Mouse (Mus musculus) lung, embryonic 16.5 days (tissue): ENCODE measurements around the gene Ccnl1. TPM values are rescaled to one million over a fixed set of nuclear protein-coding genes. Genes with fewer than 3 reads are reported as not detected.

Experiments
- ATAC-seq: fragments of 200-750 bp; cut with Nextera tagmentation; 2 replicates; pipeline ENCODE4 v1.8.0; 2017; ENCODE audit warnings: low read depth, mild to moderate bottlenecking, moderate library complexity
- H3K27ac ChIP-seq: fragments of 300-500 bp; sonication (generic); 2 replicates; pipeline ENCODE4 v1.5.1; 2014; ENCODE audit warnings: mild to moderate bottlenecking, control low read depth, low read length
- H3K27me3 ChIP-seq: fragments of 300-500 bp; sonication (generic); 2 replicates; pipeline ENCODE4 v1.6.1; 2014; ENCODE audit warnings: low read depth, low read length, mixed read lengths; ENCODE audit not compliant: control insufficient read depth, insufficient read depth
- H3K36me3 ChIP-seq: fragments of 300-500 bp; sonication (generic); 2 replicates; pipeline ENCODE4 v1.6.1; 2014; ENCODE audit warnings: low read length; ENCODE audit not compliant: control insufficient read depth, insufficient read depth
- H3K4me1 ChIP-seq: fragments of 300-500 bp; sonication (generic); replicated peaks from 2 replicates; pipeline ENCODE4 v1.6.1; 2014; ENCODE audit warnings: low read length, mixed read lengths; ENCODE audit not compliant: control insufficient read depth, insufficient read depth
- H3K4me2 ChIP-seq: fragments of 300-500 bp; sonication (generic); 2 replicates; pipeline ENCODE4 v1.6.1; 2014; ENCODE audit warnings: low read depth, low read length, control low read depth
- H3K4me3 ChIP-seq: fragments of 300-500 bp; sonication (generic); 2 replicates; pipeline ENCODE4 v1.5.1; 2014; ENCODE audit warnings: mild to moderate bottlenecking, low read length, control low read depth
- H3K9ac ChIP-seq: fragments of 300-500 bp; sonication (generic); 2 replicates; pipeline ENCODE4 v1.6.1; 2014; ENCODE audit warnings: low read length, control low read depth
- H3K9me3 ChIP-seq: fragments of 300-500 bp; sonication (generic); 2 replicates; pipeline ENCODE4 v1.6.1; 2016; ENCODE audit warnings: low read length; ENCODE audit not compliant: control insufficient read depth
- WGBS: fragments of 180-500 bp; shearing (Covaris S2); extraction: QIAGEN DNeasy Blood & Tissue Kit; methylation state at CpG from one replicate; pipeline ENCODE4 v1.1.7; 2014; 5-methylcytosine and 5-hydroxymethylcytosine counted together
- polyA plus RNA-seq: library from polyadenylated mRNA; unstranded; fragments of >200 nt; fragmentation: Nextera tagmentation; extraction: Ambion mirVana; gene quantifications from 2 replicates; pipeline ENCODE4 v1.2.1, GENCODE M21; 2015

Ccnl1 gene
- polyA plus RNA-seq, 1 experiment from 2014 or later = 114 TPM

DNA sequence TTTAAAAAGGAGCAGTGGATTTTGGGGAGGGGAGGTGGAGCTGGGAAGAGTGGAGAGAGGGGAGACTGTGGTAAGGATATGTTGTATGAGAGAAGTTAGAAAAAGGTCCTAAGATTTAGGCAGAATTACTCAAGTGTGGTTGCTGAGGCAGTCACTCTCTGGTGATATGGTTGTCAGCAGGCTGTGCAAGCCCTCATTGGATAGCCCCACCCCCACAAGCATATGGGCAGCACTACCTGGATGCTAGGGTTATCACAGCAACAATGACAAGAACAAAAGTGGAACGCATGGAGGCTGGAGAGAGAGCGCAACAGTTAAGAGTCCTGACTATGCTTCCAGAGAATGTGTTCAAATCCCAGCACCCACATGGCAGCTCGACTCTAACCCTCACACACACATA, 13.3 kb downstream of the Ccnl1 start:
- Histone ChIP-seq H3K4me2 (no peak overlapping the region), H3K36me3 (peaks cover 42% of the 10 kb centered on the region), H3K4me1 (no peaks in the 10 kb centered on the region), H3K9ac (no peak overlapping the region), H3K4me3 (no peak overlapping the region), H3K9me3 (no peaks in the 10 kb centered on the region), H3K27me3 (no peaks in the 10 kb centered on the region), H3K27ac (no peak overlapping the region)
- ATAC-seq = no peak
- 85% methylated on average over 3 of the region's 3 CpGs for WGBS

DNA sequence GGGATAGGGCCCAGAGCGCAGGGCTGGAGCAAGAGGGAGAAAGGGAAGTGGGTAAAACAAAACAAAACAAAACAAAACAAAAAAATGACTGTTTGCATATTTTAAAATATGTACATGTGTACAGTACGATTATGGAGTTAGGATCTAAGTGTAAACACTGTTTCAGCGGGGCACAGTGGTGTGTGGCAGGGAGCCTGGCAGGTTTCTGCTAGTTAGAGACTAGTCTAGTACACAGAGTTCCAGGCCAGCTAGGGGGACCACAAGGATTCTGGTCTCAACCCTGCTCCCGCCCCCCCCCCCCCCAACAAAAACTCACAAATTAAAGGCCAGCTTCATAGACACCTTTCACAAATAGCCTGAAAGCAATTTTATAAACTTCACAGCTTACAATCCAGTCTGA, 14.6 kb downstream of the Ccnl1 start:
- H3K27me3 ChIP-seq = no peaks in the 10 kb centered on the region
- peaks cover 37% of the 10 kb centered on the region for H3K36me3 ChIP-seq
- no peak for ATAC-seq
- H3K4me3 ChIP-seq = no peak overlapping the region
- no peak overlapping the region for H3K9ac ChIP-seq
- H3K4me2 ChIP-seq = no peak overlapping the region
- WGBS = 69% methylated on average over 4 of the region's 4 CpGs
- no peaks in the 10 kb centered on the region for H3K4me1 ChIP-seq
- H3K9me3 ChIP-seq = no peaks in the 10 kb centered on the region
- H3K27ac ChIP-seq = no peak overlapping the region

GRCm38 (mm10) chr3:65941052-65941451, 17.0 kb downstream of the Ccnl1 start:
- Histone ChIP-seq H3K9ac (no peak overlapping the region), H3K4me1 (no peaks in the 10 kb centered on the region), H3K27ac (no peak overlapping the region), H3K27me3 (no peaks in the 10 kb centered on the region), H3K4me3 (no peak overlapping the region), H3K9me3 (no peaks in the 10 kb centered on the region), H3K4me2 (no peak overlapping the region), H3K36me3 (peaks cover 15% of the 10 kb centered on the region)
- ATAC-seq = no peak
- 50% methylated on average over 1 of the region's 1 CpGs for WGBS

- no peaks in the 10 kb centered on the region for H3K9me3 ChIP-seq
- H3K36me3 ChIP-seq = no peaks in the 10 kb centered on the region
- 17% methylated on average over 3 of the region's 3 CpGs for WGBS
- H3K4me3 ChIP-seq = no peak overlapping the region
- H3K27me3 ChIP-seq = no peaks in the 10 kb centered on the region
- ATAC-seq = no peak
- H3K4me2 ChIP-seq = no peak overlapping the region
- H3K9ac ChIP-seq = no peak overlapping the region
- no peak overlapping the region for H3K27ac ChIP-seq
- no peaks in the 10 kb centered on the region for H3K4me1 ChIP-seq
These were observed 19.8 kb downstream of the Ccnl1 start for GRCm38 (mm10) chr3:65938211-65938610.

GRCm38 (mm10) chr3:65936384-65936783, 21.7 kb downstream of the Ccnl1 start:
- no peaks in the 10 kb centered on the region for H3K4me1 ChIP-seq
- H3K4me3 ChIP-seq = no peak overlapping the region

DNA sequence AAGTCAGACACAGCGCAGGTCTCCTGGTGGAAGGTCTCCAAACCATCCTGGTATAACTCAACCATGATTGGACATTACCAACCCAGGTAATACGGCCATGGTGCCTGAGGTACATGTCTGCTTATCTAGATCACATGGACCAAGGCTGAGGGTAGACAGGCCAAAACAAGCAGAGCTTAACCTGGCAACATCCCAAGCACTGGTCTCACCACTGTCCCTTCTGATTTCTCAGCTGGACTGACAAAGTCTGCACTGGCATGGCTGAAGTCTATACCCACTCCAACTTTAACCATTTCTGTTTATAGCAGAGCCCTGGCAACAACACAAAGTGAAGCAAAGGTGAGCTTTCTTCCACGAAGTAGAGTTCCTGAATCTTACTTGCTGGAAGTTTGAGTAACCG, 22.9 kb downstream of the Ccnl1 start:
- Histone ChIP-seq H3K27me3 (no peaks in the 10 kb centered on the region), H3K9me3 (no peaks in the 10 kb centered on the region), H3K36me3 (no peaks in the 10 kb centered on the region), H3K9ac (no peak overlapping the region), H3K4me1 (no peaks in the 10 kb centered on the region), H3K4me3 (no peak overlapping the region), H3K27ac (no peak overlapping the region), H3K4me2 (no peak overlapping the region)
- WGBS = 82% methylated on average over 4 of the region's 4 CpGs
- no peak for ATAC-seq

More at GRCm38 (mm10) chr3:65936384-65936783, 21.7 kb downstream of the Ccnl1 start:
- WGBS = 60% methylated on average over 12 of the region's 12 CpGs
- Histone ChIP-seq H3K9me3 (no peaks in the 10 kb centered on the region), H3K27me3 (no peaks in the 10 kb centered on the region), H3K36me3 (no peaks in the 10 kb centered on the region), H3K4me2 (no peak overlapping the region), H3K9ac (no peak overlapping the region), H3K27ac (no peak overlapping the region)
- no peak for ATAC-seq

GRCm38 (mm10) chr3:65933726-65934125, 24.3 kb downstream of the Ccnl1 start:
- Histone ChIP-seq H3K9me3 (no peaks in the 10 kb centered on the region), H3K4me1 (peaks cover 11% of the 10 kb centered on the region), H3K27ac (no peak overlapping the region), H3K36me3 (no peaks in the 10 kb centered on the region), H3K9ac (no peak overlapping the region), H3K4me3 (no peak overlapping the region), H3K27me3 (no peaks in the 10 kb centered on the region), H3K4me2 (no peak overlapping the region)
- WGBS = 62% methylated on average over 4 of the region's 4 CpGs
- ATAC-seq = no peak

DNA sequence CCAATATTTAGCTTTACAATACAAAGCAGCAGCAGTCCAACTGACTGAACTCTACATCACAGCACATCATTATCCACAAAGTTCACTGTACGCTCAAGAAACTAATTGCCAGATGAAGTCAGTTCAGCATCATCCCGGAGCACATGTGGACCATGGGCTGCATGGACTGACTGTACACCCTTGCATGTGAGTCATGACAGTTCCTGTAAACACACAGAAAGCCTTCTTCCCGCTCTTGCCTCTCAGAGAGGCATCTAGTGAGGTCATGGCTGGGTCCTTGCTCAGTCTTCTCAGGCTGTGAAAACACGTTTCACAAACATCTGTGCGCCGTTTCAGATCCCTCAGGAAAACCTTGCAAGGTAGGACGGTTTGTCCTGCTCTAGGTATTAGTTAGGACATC, 26.5 kb downstream of the Ccnl1 start:
- H3K36me3 ChIP-seq = no peaks in the 10 kb centered on the region
- H3K27me3 ChIP-seq = no peaks in the 10 kb centered on the region
- peaks cover 11% of the 10 kb centered on the region for H3K4me1 ChIP-seq
- no peak overlapping the region for H3K4me3 ChIP-seq
- WGBS = 69% methylated on average over 7 of the region's 7 CpGs
- H3K9me3 ChIP-seq = no peaks in the 10 kb centered on the region
- no peak overlapping the region for H3K9ac ChIP-seq
- no peak for ATAC-seq
- no peak overlapping the region for H3K27ac ChIP-seq
- no peak overlapping the region for H3K4me2 ChIP-seq

DNA sequence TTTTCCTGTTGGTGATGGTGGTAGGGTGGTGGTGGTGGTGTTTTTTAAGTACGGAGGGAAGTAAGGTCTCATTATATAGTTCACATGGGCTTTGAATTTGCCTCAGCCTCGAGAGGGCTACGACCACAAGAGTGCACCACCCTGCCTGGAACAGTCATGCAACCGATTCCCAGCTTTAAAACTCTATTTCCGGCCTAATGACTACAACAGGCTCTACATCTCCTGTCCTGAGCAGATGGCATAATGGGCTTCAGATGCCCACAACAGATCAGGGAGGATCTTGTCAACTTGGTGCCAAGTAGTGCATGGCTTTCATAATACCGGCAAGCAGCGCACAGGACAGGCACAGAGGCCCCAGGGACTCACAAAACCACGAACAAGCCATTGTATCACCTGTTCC, 27.4 kb downstream of the Ccnl1 start:
- Histone ChIP-seq H3K9ac (no peak overlapping the region), H3K36me3 (no peaks in the 10 kb centered on the region), H3K27ac (no peak overlapping the region), H3K4me3 (no peak overlapping the region), H3K9me3 (no peaks in the 10 kb centered on the region), H3K4me1 (peaks cover 11% of the 10 kb centered on the region), H3K4me2 (no peak overlapping the region), H3K27me3 (no peaks in the 10 kb centered on the region)
- WGBS = 55% methylated on average over 8 of the region's 8 CpGs
- no peak for ATAC-seq
